Mouse (Mus musculus): Measurements from ENCODE around the gene Fbxo41.
A peak's percentile ranks its signal among the peaks of the same experiment; 100 is the strongest.

The Fbxo41 gene

DNA sequence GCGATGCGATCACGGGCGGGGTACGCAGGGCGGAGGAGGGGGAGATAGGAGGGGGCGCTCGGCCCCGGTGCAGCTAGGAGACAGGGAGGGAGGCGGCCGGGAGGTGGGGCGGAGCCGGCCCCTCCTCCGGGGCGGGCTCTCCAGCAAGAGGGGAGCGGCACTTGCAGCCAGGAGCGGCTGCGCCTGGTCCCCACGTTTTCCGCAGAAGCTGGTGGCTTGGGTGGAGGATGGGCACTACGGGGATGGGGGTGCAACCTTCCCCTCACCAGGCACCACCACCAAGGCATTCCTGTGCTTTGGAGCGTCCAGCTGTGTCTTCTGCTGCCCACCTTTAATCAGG is at the start of gene Fbxo41:
Fbxo41 (minus strand) TSS at position 84 of the 340 bp plus-strand sequence.
- peak; percentile 44 for DNase-seq (ENCODE audit: low read depth, low spot score)

DNA sequence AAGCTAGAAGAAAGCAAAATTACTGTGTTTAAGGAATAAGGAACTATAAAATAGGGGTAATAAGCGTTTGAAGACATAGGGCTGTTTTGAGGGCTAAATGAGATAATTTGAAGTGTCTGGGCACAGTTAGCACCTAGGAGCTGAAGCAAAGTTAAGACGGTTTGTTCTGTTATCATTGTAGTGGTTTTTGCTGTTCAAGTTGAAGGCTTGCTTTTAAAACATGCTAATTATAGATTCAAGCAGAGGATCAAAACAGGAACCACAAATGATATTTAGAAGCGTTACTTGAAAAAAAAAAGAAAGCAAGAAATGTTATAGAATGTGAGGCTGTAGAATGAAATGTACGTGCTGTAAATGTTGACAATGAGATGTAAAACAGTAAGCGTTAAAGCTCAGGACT is 44.8 kb upstream of the Fbxo41 start:
- no peak for DNase-seq (ENCODE audit: low read depth, low spot score)

DNA sequence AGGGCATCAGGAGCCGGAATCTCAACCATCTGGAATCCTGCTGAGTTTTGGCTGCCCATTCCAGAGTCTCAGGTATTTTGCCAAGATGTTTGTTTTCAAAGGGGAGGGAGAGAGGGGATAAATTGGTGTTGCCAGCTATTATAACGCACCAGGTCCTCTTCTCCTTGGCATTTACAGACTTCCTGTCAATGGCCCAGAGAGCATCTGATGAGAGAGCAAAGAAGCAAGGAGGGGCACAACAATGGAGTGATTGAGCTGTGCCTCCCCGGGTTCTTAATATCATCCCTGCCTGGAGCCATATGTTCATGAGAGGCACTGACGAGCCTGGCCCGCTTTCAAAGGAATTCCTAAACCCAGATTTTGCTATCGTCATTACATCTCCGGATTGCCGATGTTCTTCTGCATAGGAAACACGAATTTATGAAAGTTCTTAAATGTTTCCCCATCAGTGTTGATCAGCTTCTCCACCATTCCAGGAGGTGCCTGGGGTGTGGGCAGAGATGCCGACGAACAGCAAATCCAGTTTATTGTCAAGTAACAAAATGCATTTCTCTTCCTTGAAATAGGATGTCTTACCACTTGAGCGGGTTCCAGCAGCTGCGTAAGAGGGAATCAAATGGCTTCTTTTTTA is 41.6 kb upstream of the Fbxo41 start:
- DNase-seq (ENCODE audit: low read depth, low spot score) = no peak

DNA sequence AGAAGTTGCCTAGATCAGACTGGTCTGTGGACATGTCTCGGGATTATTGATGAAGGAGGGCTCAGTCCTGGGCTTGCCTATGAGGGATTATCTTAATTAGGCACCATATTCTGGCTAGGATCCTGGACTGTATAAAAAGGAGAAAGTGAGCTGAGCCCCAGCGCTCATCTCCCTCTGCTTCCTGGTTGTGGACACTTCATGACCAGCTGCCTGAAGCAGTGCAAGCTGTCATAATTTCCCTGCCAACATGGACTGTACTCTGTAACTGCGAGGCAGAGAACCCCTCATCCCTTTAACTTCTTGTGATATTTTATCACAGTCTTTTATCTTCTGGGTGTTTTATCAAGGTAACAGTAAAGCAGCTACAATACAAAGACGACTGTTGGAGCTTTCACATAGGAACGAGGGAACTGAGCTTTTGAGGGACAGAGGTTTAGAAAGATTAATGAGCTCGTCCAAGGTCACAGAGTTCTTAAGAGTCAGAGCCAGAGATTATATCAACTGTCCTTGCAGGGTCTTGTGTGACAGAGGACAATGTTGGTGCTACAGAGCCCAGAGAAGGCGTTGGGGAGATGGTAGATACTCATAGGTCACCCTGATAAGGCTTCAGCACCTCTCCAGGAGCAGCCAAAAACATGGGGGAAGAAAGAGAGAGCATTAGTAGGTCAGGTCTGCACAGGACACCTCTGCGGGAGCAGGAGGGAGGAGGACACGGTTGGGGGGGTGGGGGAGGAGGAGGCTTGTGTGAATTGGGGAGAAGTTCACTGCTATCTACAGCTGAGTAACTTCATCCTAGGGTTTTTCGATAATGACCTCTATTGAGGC is 40.8 kb upstream of the Fbxo41 start:
- DNase-seq (ENCODE audit: low read depth, low spot score) = no peak

DNA sequence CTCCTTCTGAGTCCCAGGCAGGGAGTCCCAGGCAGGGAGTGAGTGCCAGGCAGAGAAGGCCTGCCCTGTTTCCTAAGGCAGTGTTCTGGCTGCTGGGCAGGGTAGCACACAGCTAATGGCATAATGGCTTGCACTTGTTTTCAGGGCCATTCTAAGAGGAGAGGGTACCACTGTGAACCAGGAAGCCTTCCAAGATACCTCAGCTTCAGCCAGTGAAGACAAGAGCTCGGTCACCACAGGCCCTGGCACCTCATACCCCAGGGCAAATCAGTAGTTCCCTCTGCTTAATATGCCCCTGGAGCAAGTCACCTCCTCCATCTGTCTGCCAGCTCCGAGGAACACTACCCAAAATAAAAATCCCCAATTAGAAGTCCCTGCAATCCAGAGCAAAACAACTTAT is 20.0 kb upstream of the Fbxo41 start:
- DNase-seq (ENCODE audit: low read depth, low spot score) = no peak

DNA sequence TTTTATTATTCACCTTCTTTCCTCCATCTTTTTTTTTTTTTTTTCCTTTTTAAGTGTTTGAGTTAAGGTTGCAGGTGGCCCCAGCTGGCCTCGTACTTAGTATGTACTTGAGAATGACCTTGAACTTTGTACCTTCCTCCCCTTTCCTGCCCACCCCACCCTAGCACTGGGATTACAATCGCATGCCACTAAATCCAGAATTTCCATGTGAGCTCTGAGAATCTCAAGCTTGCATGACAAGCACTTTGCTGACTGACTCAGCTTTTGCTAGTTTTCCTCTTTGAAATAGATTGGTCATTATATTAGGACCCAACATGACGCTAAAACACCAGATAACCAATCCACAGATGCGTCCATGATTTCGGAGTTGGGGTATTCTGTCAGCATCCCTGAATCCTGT is 19.2 kb upstream of the Fbxo41 start:
- peak; percentile 45 for DNase-seq (ENCODE audit: low read depth, low spot score)

DNA sequence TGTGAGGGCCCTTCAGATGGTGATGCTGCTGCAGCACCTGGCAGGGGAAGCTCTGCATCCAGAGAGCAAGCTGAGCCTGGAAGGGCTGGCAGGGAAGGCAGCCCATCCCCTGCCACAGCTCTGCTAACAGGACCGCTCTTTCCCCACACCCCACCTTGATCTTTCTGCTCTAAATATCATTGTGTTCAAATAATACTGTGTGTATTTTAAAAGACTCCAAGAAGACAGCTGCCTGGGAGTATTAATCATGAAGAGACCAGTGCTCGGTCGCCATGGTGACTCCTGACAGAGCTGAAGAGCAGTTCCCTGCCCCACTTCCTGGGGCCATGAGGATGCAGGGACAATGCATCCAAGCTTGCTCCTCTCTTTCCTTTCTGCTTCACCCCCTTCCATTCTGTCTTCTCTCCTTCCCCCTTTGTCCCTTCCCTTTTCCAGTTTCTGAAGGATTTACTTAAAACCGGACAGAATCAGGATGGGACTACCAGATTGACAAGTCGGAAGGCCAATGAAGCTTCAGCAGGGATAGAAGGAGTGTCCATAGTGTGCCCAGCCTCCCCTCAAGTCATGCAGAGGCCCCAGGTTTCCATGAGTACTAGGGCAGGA is 15.4 kb upstream of the Fbxo41 start:
- no peak for DNase-seq (ENCODE audit: low read depth, low spot score)

DNA sequence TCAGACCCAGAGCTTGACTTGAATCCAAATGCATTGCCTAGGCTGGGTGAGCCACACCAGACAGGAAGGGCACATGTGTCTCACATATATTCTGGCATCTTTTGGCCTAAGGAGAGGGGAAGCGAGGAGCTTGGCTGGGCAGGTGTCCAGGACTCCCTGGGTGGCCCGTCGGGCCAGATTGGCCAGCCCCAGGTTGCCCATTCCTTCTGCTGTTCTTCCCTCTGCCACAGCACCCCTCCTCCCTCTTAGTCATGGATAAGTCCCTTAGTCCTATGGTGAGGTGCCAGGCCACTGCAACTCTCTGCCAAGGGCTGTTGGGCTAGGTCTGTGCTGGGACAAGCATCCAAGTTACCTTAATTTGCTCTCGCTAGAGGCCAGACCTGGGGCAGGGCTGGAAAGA is 13.1 kb upstream of the Fbxo41 start:
- DNase-seq (ENCODE audit: low read depth, low spot score) = no peak

DNA sequence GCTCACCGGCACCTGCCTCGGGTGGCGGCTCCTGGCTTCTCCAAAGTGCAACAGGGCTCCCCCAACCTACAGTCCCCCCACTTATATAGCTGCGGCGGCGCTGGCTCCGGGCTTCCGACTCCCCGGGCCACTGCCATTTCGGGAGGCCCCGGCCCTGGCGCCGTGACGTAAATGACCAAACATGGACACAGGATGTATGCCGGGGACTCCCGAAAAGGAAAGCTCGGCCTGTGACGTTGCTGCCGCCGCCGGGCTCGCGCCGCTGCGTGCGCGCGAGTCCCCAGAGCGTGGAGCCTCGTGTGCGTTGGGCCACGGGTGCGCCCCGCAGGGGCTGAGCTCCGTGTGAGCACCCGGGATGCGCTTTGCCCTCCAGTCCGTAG is 10.7 kb upstream of the Fbxo41 start, which contains the start of gene Egr4:
Egr4 (minus strand) TSS at position 59 of the 380 bp plus-strand sequence.
- DNase-seq (ENCODE audit: low read depth, low spot score) = peak; percentile 70

DNA sequence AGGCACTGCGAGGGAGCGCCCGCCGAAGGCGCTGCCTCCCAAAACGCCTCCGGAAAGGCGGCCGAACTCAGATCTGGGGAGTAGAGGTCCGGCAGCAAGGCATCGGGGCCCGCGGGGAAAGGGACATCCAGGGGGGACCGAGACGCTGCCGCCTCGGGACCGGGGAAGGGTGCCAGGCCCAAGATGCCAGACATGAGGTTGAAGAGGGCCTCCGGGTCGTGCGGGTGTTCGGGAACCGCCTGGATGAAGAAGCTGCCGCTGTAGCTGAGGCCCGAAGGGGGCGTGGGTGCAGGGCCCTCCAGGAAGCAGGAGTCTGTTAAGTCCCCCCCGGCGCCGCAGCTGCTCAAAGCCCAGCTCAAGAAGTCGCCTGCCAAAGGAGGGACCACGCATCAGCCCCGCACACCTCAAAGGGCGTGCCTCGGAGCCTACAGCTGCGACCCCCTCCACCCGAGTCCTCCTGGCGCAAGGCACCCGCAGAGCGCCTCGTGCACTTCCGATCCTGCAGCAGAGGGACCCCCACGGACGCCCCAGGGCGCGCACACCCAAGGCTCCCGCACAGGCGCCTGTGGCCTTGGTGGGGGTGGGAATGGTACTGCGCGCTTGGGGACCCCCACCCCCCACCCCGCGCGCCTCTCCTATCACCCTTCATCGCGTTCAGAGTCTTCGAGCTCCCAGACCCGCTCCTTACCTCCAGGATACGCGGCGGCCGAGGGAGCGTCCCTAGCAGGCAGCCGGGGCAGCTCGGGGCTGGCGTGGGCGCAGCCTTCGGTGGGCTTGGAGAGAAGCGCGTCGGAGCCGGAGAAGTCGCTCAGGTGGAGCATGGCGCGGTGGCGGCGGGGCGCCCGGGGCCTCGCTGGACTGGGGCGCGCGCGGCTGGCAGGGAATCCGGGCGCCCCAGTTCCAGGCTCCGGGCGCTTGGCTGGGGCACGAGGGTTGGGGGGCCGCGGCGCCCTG is 10.1 kb upstream of the Fbxo41 start:
- peak; percentile 66 for DNase-seq (ENCODE audit: low read depth, low spot score)

DNA sequence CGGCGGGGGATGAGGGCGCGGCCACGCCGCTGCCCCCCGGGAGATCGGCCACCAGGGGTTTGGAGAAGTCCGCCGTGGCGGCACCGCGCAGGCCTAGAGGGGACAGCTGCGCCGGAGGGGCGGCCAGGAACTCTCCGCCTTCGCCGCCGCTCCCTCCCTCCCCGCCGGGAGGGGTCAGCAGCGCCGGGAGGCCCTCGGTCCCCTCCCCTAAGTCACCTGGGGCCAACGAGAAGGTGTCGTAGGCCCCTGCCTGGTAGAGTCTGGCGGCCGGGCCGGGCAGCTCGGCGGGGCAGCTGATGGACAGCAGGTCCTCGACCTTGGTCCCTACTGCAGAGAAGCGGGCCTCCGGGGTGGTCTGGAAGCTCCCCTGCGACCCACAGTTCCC is 9.3 kb upstream of the Fbxo41 start:
- no peak for DNase-seq (ENCODE audit: low read depth, low spot score)

DNA sequence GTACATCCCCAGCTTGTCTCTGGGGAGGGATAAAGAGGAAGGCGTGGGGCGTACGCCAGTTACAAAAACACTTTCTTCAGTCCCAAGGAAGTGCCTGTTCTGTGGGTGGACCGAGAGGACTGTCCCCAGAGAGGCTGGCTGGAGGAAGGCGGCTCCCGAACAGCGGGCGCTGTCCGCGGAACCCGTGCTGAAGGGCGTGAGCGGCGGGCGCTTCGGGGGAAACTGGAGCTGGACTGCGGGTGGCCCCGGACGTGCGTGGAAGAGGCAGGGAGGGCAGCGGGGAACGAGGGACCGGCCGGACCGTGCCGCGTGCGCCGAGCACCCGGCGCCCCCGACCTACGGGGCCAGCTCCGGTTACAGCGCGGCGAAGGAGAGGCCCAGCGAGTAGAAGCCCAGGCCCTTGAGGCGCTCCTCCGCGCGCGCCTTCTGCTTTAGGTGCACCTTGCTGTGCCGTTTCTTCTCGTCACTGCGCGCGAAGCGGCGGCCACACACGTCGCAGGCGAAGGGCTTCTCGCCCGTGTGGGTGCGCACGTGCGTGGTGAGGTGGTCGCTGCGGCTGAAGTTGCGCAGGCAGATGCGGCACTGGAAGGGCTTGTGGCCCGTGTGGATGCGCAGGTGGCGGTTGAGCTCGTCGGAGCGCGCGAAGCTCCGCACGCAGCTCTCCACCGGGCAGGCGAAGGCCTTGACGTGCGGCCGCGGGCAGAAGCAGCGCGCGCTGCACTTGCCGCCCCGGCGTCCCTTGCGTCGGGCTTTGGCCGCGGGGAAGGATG is 8.7 kb upstream of the Fbxo41 start:
- peak; percentile 75 for DNase-seq (ENCODE audit: low read depth, low spot score)

DNA sequence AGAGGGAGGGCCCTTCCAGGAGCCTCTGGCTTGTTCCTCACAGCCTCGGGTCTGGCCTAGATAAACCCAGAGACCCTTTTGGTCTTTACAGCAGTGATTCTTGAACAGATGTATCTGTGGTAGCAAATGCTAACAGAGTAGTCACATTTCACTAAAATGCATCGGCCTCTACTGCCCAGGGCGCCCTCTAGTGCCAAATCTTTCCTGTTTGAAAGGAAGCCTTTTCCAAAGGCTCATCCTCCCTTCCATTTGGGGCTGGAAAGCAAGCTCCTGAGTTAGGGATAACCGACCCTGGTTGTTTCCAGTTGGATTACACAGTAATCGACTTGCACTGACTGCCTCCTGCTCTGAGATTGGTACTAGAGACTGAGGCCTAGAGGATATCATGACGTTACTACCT is 7.7 kb upstream of the Fbxo41 start:
- peak; percentile 78 for DNase-seq (ENCODE audit: low read depth, low spot score)

DNA sequence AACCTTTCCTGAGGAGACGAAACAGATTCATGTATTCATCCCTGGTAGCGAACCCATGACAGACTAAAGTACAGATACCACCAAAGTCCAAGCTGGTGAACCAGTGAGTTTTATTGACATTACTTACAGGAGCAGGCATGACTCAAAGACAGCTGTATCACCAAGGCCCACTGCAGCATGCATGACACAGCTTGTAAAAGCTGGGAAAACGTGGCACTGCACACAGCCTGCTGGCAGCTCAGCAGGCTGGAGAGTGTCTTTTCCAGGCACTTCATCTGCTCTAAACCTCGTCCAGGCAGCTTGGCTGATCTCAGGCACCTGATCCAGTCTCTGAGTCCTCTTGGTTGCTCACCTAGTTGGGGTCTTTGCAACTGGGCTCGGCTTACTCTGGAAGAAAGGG is 5.8 kb upstream of the Fbxo41 start:
- no peak for DNase-seq (ENCODE audit: low read depth, low spot score)

DNA sequence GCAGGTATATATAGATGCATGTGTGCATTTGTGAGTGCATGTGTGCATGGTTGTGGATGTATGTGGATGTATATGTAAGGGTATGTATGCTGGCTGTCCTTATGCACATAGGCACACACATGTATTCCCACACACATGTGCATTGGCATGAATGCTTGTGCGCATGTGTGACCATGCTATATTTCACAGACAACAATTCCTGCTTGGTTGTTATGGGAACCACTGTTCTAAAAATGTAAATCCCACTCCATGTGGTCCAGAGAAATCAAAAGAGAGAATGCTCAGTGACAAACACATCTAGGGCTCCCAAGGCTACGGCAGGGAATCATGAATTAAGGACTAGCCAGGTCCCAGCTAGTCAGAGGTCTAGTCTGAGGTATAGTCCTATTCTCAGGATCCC is 2.1 kb upstream of the Fbxo41 start:
- no peak for DNase-seq (ENCODE audit: low read depth, low spot score)

DNA sequence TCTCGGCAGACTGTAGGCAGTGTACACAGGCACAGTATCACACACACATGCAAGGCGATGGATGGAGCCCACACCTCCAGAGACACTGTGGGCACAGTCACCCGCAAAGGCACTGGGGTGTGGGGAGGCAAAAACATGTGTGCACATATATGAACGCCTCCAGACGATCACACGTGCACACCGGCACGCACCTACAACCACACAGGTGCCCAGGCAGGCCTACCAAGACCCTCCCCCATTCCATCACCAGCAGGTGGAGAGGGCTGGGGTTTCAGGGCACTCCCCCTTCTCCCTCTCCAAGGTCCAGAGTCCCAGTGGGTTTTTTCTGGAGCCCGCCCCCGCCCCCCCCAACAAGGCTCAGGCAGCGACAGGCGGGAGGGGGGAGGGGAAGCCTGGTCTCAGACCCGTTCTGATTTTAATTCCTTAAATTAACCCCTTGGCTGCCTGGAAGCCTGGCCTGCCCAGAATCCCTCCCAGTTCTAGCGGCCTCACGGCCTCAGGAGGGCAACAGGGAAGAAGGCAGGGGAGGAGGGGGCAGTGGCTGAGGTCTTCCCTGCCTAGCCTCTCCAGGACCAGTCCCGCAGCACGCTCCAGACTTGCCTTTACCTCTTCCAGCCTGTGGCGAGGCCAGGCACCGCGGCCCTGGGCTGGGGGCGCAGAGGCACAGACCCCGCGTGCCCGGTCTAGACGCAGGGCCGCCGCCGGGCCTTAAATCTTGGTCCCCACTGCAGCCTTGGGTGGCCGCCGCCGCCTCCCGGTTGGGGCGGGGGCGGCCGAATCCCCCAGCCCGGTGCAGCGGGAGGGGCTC is 487 bp downstream of the Fbxo41 start:
- peak; percentile 28 for DNase-seq (ENCODE audit: low read depth, low spot score)

DNA sequence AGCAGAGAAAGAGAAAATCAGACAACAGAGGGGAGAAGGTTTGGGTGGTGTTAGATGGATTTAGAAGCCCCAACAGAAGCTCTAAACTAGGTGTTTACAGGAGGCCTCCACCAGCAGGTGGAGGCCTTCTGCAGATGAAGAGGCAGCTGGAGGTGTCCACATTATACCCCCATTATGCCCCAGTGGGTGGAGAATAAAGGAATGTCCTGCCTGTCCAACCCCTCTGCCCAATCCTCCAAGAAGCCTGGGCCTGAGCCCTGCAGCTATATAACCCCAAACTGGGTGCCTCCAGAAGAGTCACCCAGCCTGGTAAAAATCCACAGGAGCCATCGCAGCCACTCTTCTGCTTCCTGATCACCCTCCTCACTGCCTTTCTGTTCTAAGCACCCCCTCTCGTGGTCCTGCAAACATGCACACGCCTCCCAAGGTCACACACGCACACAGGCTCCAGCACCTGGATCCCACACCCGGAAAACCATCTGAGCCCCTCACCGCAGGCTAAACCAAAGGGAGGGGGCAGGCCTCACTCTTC is 1.2 kb downstream of the Fbxo41 start:
- DNase-seq (ENCODE audit: low read depth, low spot score) = no peak

DNA sequence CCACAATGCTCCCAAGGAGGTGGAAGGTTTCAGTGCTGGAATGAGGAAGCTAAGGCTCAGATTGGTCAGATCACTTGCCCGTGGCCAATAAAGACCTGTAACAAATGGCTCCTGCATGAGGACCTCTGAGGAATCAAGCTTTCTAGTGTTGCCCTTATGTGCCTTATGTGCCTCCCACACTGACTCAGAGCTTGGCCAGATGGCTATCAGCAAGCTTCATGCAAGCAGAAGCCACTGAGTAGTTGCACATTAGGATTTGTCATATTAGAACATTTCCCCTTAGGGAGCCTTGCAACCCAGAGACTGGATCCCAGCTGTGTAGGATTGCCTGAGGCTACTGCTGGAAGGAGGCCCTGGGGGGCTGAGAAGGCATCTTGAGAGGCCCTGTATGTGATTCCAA is 2.4 kb downstream of the Fbxo41 start:
- no peak for DNase-seq (ENCODE audit: low read depth, low spot score)

DNA sequence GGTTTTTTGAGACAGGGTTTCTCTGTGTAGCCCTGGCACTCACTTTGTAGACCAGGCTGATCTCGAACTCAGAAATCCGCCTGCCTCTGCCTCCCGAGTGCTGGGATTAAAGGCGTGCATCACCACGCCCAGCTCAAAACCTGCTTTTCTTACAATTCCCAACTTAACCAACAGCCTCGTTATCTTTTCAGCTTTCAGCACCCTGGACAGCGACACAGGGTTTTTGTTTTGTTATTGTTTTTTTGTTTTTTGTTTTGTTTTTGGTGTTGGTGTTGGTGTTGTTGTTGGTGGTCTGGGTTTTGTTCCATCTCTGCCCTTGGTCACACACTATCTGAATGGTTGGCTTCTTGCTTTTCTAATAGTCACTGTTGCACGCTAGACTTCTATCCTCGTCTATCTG is 4.6 kb downstream of the Fbxo41 start:
- peak; percentile 44 for DNase-seq (ENCODE audit: low read depth, low spot score)

DNA sequence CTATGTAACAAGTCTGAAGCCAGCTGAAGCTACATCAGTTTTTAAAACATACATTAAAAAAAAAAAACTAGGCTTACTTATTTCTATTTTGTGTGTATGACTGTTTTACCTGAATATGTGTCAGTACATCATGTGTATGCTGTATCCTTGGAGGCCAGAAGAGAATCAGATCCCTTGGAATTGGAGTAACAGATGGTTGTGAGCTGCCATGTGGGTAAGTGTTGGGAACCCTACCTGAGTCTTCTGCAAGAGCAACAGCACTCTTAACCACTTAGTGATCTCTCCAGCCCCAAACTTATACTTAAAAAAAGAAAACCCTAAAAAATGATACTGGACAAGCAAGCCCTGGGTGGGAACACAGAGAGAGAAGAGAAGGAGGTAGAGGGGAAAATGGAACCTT is 5.8 kb downstream of the Fbxo41 start:
- DNase-seq (ENCODE audit: low read depth, low spot score) = no peak
